Mouse (Mus musculus): Measurements from ENCODE around the gene Lypd6b.

GRCm38 (mm10) chr2:49979991-49980390, 192.5 kb downstream of the Lypd6b start:
- no peak for TF ChIP-seq CTCF (IDR thresholded peaks at IDR 0.05; ENCODE audit: low read depth)
- TF ChIP-seq EP300 (IDR thresholded peaks at IDR 0.05; ENCODE audit: low read depth) = no peak

Measured in heart, postnatal 0 days (tissue).